Mouse (Mus musculus) liver, embryonic 16.5 days (tissue): ENCODE results near the gene Dmrt1. TPM values are rescaled to one million over a fixed set of nuclear protein-coding genes. Genes with fewer than 3 reads are reported as not detected.

Source experiments
- ATAC-seq: fragments of 200-750 bp; cut with Nextera tagmentation; 2 replicates; pipeline ENCODE4 v1.8.0; 2017; ENCODE audit warnings: low read depth, mild to moderate bottlenecking, moderate number of reproducible peaks, moderate library complexity
- H3K27ac ChIP-seq: fragments of 300-500 bp; sonication (generic); 2 replicates; pipeline ENCODE4 v1.5.1; 2014; ENCODE audit warnings: mild to moderate bottlenecking, low read length
- H3K27me3 ChIP-seq: fragments of 300-500 bp; sonication (generic); 2 replicates; pipeline ENCODE4 v1.6.1; 2014; ENCODE audit warnings: low read depth, low read length, mixed read lengths; ENCODE audit not compliant: control insufficient read depth, insufficient read depth
- H3K36me3 ChIP-seq: fragments of 300-500 bp; sonication (generic); 2 replicates; pipeline ENCODE4 v1.6.1; 2014; ENCODE audit warnings: mild to moderate bottlenecking; ENCODE audit not compliant: control insufficient read depth, insufficient read depth
- H3K4me1 ChIP-seq: fragments of 300-500 bp; sonication (generic); 2 replicates; pipeline ENCODE4 v1.6.1; 2014; ENCODE audit warnings: low read depth, low read length, mixed read lengths; ENCODE audit not compliant: control insufficient read depth
- H3K4me2 ChIP-seq: fragments of 300-500 bp; sonication (generic); 2 replicates; pipeline ENCODE4 v1.6.1; 2014; ENCODE audit warnings: low read depth, low read length, mixed read lengths
- H3K4me3 ChIP-seq: fragments of 300-500 bp; sonication (generic); 2 replicates; pipeline ENCODE4 v1.5.1; 2014; ENCODE audit warnings: low read depth, mild to moderate bottlenecking, low read length
- H3K9ac ChIP-seq: fragments of 300-500 bp; sonication (generic); 2 replicates; pipeline ENCODE4 v1.6.1; 2014; ENCODE audit warnings: low read depth, low read length
- H3K9me3 ChIP-seq: fragments of 300-500 bp; sonication (generic); replicated peaks from 2 replicates; pipeline ENCODE4 v1.6.1; 2016; ENCODE audit warnings: low read length; ENCODE audit not compliant: control insufficient read depth
- WGBS: fragments of 180-500 bp; shearing (Covaris S2); extraction: QIAGEN DNeasy Blood & Tissue Kit; methylation state at CpG from one replicate; pipeline ENCODE4 v1.1.7; 2014; ENCODE audit not compliant: insufficient replicate concordance; 5-methylcytosine and 5-hydroxymethylcytosine counted together
- polyA plus RNA-seq: library from polyadenylated mRNA; unstranded; fragments of >200 nt; fragmentation: Nextera tagmentation; extraction: Ambion mirVana; gene quantifications from 2 replicates; pipeline ENCODE4 v1.2.1, GENCODE M21; 2015

Dmrt1 gene
- polyA plus RNA-seq, 1 experiment from 2014 or later = not detected

GRCm38 (mm10) chr19:25611116-25611515 lies 105.7 kb downstream of the Dmrt1 start:
- no peak for ATAC-seq
- no peak overlapping the region for H3K9ac ChIP-seq
- H3K4me3 ChIP-seq = peak overlapping the region; percentile 22; the same call in 1 of the 2 replicates

GRCm38 (mm10) chr19:25611876-25612805 lies 106.7 kb downstream of the Dmrt1 start:
- H3K27me3 ChIP-seq = peaks cover 91% of the 10 kb centered on the region
- no peak overlapping the region for H3K9ac ChIP-seq
- no peak for ATAC-seq
- no peaks in the 10 kb centered on the region for H3K36me3 ChIP-seq
- H3K27ac ChIP-seq = no peak overlapping the region
- H3K4me1 ChIP-seq = peaks cover 2% of the 10 kb centered on the region; the same call in 1 of the 2 replicates
- H3K4me3 ChIP-seq = no peak overlapping the region
- no peak overlapping the region for H3K4me2 ChIP-seq
- no peaks in the 10 kb centered on the region for H3K9me3 ChIP-seq
- 5% methylated on average over 16 of the region's 16 CpGs for WGBS

More at GRCm38 (mm10) chr19:25611116-25611515, 105.7 kb downstream of the Dmrt1 start:
- no peak overlapping the region for H3K27ac ChIP-seq
- no peaks in the 10 kb centered on the region for H3K36me3 ChIP-seq
- peaks cover 94% of the 10 kb centered on the region for H3K27me3 ChIP-seq
- H3K4me2 ChIP-seq = peak overlapping the region; percentile 29
- H3K4me1 ChIP-seq = peaks cover 2% of the 10 kb centered on the region; the same call in 1 of the 2 replicates
- H3K9me3 ChIP-seq = no peaks in the 10 kb centered on the region
- 2% methylated on average over 41 of the region's 42 CpGs for WGBS

GRCm38 (mm10) chr19:25612806-25613295 lies 107.4 kb downstream of the Dmrt1 start:
- no peak for ATAC-seq
- Histone ChIP-seq H3K9ac (no peak overlapping the region), H3K9me3 (no peaks in the 10 kb centered on the region), H3K4me3 (no peak overlapping the region), H3K27ac (no peak overlapping the region), H3K36me3 (no peaks in the 10 kb centered on the region), H3K27me3 (peaks cover 88% of the 10 kb centered on the region), H3K4me2 (no peak overlapping the region), H3K4me1 (peaks cover 2% of the 10 kb centered on the region; the same call in 1 of the 2 replicates)
- WGBS = 3% methylated on average over 6 of the region's 6 CpGs

- peaks cover 82% of the 10 kb centered on the region for H3K27me3 ChIP-seq
- no peaks in the 10 kb centered on the region for H3K9me3 ChIP-seq
- ATAC-seq = no peak
- no peaks in the 10 kb centered on the region for H3K36me3 ChIP-seq
- no peak overlapping the region for H3K27ac ChIP-seq
- H3K4me2 ChIP-seq = no peak overlapping the region
- H3K4me3 ChIP-seq = no peak overlapping the region
- H3K9ac ChIP-seq = no peak overlapping the region
- WGBS = 9% methylated on average over 13 of the region's 13 CpGs
- peaks cover 2% of the 10 kb centered on the region; the same call in 1 of the 2 replicates for H3K4me1 ChIP-seq
Observed at GRCm38 (mm10) chr19:25613476-25614300, 108.3 kb downstream of the Dmrt1 start.

GRCm38 (mm10) chr19:25615889-25616288 lies 110.5 kb downstream of the Dmrt1 start:
- peaks cover 2% of the 10 kb centered on the region; the same call in 1 of the 2 replicates for H3K4me1 ChIP-seq
- no peak overlapping the region for H3K4me2 ChIP-seq
- H3K4me3 ChIP-seq = no peak overlapping the region
- 14% methylated on average over 6 of the region's 6 CpGs for WGBS
- no peak for ATAC-seq
- H3K9me3 ChIP-seq = no peaks in the 10 kb centered on the region
- H3K27ac ChIP-seq = no peak overlapping the region
- H3K36me3 ChIP-seq = no peaks in the 10 kb centered on the region
- peaks cover 69% of the 10 kb centered on the region for H3K27me3 ChIP-seq
- H3K9ac ChIP-seq = no peak overlapping the region

GRCm38 (mm10) chr19:25622291-25623251 lies 117.2 kb downstream of the Dmrt1 start:
- Histone ChIP-seq H3K9ac (no peak overlapping the region), H3K36me3 (no peaks in the 10 kb centered on the region), H3K27me3 (peaks cover 44% of the 10 kb centered on the region), H3K9me3 (no peaks in the 10 kb centered on the region), H3K4me1 (no peaks in the 10 kb centered on the region), H3K4me2 (peak overlapping the region; percentile 50), H3K4me3 (peak overlapping the region; percentile 26), H3K27ac (no peak overlapping the region)
- ATAC-seq = peak; percentile 16; the same call in 1 of the 2 replicates
- 25% methylated on average over 54 of the region's 54 CpGs for WGBS

GRCm38 (mm10) chr19:25628490-25628889 lies 123.1 kb downstream of the Dmrt1 start:
- 9% methylated on average over 9 of the region's 9 CpGs for WGBS
- Histone ChIP-seq H3K27me3 (peaks cover 23% of the 10 kb centered on the region), H3K27ac (no peak overlapping the region), H3K9ac (no peak overlapping the region), H3K36me3 (no peaks in the 10 kb centered on the region), H3K9me3 (no peaks in the 10 kb centered on the region), H3K4me2 (no peak overlapping the region), H3K4me3 (no peak overlapping the region), H3K4me1 (no peaks in the 10 kb centered on the region)
- no peak for ATAC-seq

GRCm38 (mm10) chr19:25635119-25635518 lies 129.7 kb downstream of the Dmrt1 start:
- Histone ChIP-seq H3K9me3 (no peaks in the 10 kb centered on the region), H3K4me2 (no peak overlapping the region), H3K9ac (no peak overlapping the region), H3K27ac (no peak overlapping the region), H3K36me3 (no peaks in the 10 kb centered on the region), H3K4me3 (no peak overlapping the region), H3K4me1 (no peaks in the 10 kb centered on the region), H3K27me3 (no peaks in the 10 kb centered on the region)
- ATAC-seq = no peak
- WGBS = 59% methylated on average over 5 of the region's 5 CpGs
